Mouse (Mus musculus) heart, adult 11 months (tissue): ENCODE results near the gene Tjap1.

Source experiments
- DNase-seq: peaks from one replicate; pipeline ENCODE4 v3.0.0; 2022

Tjap1 gene

GRCm38 (mm10) chr17:46282483-46283123 lies at the start of gene Tjap1:
TSS of gene Tjap1 (minus strand) at chr17:46283026.
- DNase-seq: peak; percentile 99

GRCm38 (mm10) chr17:46328723-46329122 lies 45.9 kb upstream of the Tjap1 start:
- no peak for DNase-seq

- DNase-seq: peak; percentile 100
These were observed 45.2 kb upstream of the Tjap1 start, which contains the start of gene Abcc10 for GRCm38 (mm10) chr17:46327906-46328534. TSS of gene Abcc10 (minus strand) at chr17:46328352.

GRCm38 (mm10) chr17:46327413-46327905 lies 44.6 kb upstream of the Tjap1 start:
- DNase-seq: no peak

- DNase-seq: peak; percentile 88
These were observed 39.4 kb upstream of the Tjap1 start for GRCm38 (mm10) chr17:46322046-46322823.

GRCm38 (mm10) chr17:46320492-46320891 lies 37.7 kb upstream of the Tjap1 start:
- DNase-seq: no peak

GRCm38 (mm10) chr17:46315813-46316212 lies 33.0 kb upstream of the Tjap1 start:
- DNase-seq: peak; percentile 70

GRCm38 (mm10) chr17:46313135-46313715 lies 30.4 kb upstream of the Tjap1 start:
- no peak for DNase-seq

GRCm38 (mm10) chr17:46310515-46310914 lies 27.7 kb upstream of the Tjap1 start:
- DNase-seq: no peak

- DNase-seq: no peak
These were observed 27.0 kb upstream of the Tjap1 start for GRCm38 (mm10) chr17:46309835-46310234.

GRCm38 (mm10) chr17:46306956-46307355 lies 24.1 kb upstream of the Tjap1 start:
- DNase-seq: peak; percentile 88

GRCm38 (mm10) chr17:46304184-46304583 lies 21.4 kb upstream of the Tjap1 start:
- DNase-seq: peak; percentile 84

GRCm38 (mm10) chr17:46301892-46302291 lies 19.1 kb upstream of the Tjap1 start:
- DNase-seq: peak; percentile 95

- peak; percentile 97 for DNase-seq
These were observed 15.5 kb upstream of the Tjap1 start for GRCm38 (mm10) chr17:46298220-46298913.

GRCm38 (mm10) chr17:46297364-46298219 lies 14.8 kb upstream of the Tjap1 start, which contains the start of gene Dlk2:
TSS of gene Dlk2 (plus strand) at chr17:46297421.
- peak; percentile 93 for DNase-seq

- no peak for DNase-seq
These were observed 14.2 kb upstream of the Tjap1 start for GRCm38 (mm10) chr17:46297028-46297363.

- peak; percentile 79 for DNase-seq
These were observed 13.8 kb upstream of the Tjap1 start for GRCm38 (mm10) chr17:46296601-46297000.

- peak; percentile 99 for DNase-seq
These were observed 4.9 kb upstream of the Tjap1 start for GRCm38 (mm10) chr17:46287678-46288095.

- no peak for DNase-seq
These were observed 2.6 kb upstream of the Tjap1 start for GRCm38 (mm10) chr17:46285407-46285806.

GRCm38 (mm10) chr17:46284653-46285052 lies 1.8 kb upstream of the Tjap1 start:
- peak; percentile 81 for DNase-seq

GRCm38 (mm10) chr17:46283911-46284310 lies 1.1 kb upstream of the Tjap1 start:
- peak; percentile 88 for DNase-seq

GRCm38 (mm10) chr17:46283140-46283539 lies 314 bp upstream of the Tjap1 start:
- DNase-seq: no peak
